Mouse (Mus musculus): ENCODE data around the gene Slc4a4. TPM values are rescaled to one million over a fixed set of nuclear protein-coding genes. Genes with fewer than 3 reads are reported as not detected.

Slc4a4 gene
- polyA plus RNA-seq, 1 experiment from 2014 or later, result 2.5 TPM

DNA sequence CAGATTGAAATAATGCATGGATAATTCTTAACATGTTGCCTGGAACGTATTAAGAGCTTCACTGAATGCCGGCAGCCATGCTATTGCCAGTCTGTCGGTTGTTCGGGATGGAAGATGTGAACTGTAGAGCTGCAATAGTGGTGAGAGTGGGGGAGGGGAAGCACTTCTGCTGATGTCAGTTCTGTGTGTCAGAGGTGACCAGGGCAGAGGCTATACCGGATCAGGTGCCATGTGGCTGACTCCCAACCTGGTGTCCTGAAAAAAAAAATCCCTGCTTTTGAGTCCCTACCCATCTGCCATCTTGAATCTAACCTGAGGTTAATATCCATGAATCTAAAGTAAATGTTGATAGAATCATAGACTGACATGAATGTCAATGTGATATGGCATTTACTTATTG lies 39.0 kb downstream of the Slc4a4 start:
- H3K27ac ChIP-seq, result no peak overlapping the region
- 91% methylated on average over 5 of the region's 5 CpGs for WGBS
- no peaks in the 10 kb centered on the region for H3K36me3 ChIP-seq
- no peak overlapping the region for H3K4me3 ChIP-seq
- no peaks in the 10 kb centered on the region for H3K9me3 ChIP-seq
- no peak for DNase-seq (ENCODE audit: low spot score)
- peaks cover 14% of the 10 kb centered on the region for H3K4me1 ChIP-seq (replicated peaks)
- H3K27me3 ChIP-seq (ENCODE audit: insufficient read depth, poor library complexity, severe bottlenecking), result no peaks in the 10 kb centered on the region

DNA sequence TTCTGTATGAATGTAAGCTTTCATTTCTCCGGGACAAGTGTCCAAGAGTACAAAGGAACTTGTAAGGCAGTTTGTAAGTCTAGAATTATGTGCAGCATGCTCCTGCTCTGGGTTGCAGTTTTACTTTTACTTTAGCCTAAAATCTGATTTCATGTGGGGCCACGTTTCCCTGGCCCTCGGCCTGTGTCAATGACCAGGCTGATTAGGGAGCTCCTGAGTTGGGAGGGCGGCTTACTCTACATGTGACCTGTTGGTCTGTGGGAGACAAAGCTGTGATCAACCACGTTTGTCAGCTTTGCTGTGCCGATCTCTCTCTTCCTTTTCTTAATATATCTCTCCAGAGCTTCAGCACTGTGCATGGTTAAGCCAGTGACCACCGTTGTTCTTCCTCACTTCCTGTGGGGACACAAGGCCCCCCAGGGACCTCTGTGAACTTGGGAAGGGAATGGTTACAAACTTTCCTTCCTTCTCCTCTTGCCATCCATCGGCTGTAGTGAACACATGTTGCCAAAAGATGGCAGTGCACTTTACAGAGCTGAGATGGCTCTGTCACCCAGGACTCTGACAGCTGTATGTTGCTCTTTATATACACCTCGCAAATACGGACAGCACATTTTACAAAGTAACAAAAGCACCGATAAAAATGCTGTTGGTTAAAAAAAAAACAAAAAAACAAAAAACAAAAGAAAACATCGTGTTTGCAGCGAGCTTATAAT lies 41.7 kb downstream of the Slc4a4 start:
- no peaks in the 10 kb centered on the region for H3K9me3 ChIP-seq
- no peak overlapping the region for H3K27ac ChIP-seq
- 63% methylated on average over 13 of the region's 13 CpGs for WGBS
- H3K4me3 ChIP-seq, result no peak overlapping the region
- no peaks in the 10 kb centered on the region for H3K27me3 ChIP-seq (ENCODE audit: insufficient read depth, poor library complexity, severe bottlenecking)
- DNase-seq (ENCODE audit: low spot score), result peak; percentile 20
- no peaks in the 10 kb centered on the region for H3K36me3 ChIP-seq
- H3K4me1 ChIP-seq (replicated peaks), result peaks cover 20% of the 10 kb centered on the region

DNA sequence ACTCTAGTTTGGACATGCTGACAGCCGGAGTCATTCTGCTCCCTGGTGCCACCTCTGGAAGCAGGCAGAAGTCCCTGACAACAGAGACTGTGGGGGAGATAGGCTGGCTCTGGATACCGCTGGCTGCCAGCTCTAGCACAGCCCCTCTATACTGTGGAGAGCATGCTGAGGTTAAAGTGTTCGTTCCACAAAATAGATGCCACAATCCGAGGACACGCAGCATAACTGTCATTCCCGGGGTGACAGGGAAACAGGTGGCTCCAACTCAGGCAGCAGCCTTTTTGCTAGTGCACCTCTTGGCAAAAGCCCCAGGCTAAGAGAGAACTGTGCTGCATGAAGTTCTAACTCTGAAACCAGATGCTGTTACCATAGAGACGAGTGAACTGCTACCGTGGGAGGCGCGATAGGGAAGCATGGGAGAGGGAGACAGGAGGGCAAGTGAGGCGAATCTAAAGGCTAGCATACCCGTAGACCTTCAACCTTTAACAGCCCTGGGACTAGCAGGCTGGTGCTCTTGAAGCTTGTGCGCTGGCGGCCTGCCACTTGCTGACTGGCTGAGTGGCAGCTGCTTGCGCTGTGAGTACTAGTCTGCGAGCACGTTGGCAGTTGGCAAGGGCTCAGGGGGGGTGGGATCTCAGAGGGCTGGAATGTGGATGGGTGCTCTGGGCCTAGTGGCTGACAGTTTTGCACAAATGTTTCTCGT lies 42.9 kb downstream of the Slc4a4 start:
- H3K4me3 ChIP-seq, result no peak overlapping the region
- H3K27me3 ChIP-seq (ENCODE audit: insufficient read depth, poor library complexity, severe bottlenecking), result no peaks in the 10 kb centered on the region
- peak; percentile 33 for DNase-seq (ENCODE audit: low spot score)
- peaks cover 30% of the 10 kb centered on the region for H3K4me1 ChIP-seq (replicated peaks)
- WGBS, result 47% methylated on average over 18 of the region's 18 CpGs
- H3K36me3 ChIP-seq, result no peaks in the 10 kb centered on the region
- H3K9me3 ChIP-seq, result no peaks in the 10 kb centered on the region
- H3K27ac ChIP-seq, result peak overlapping the region; percentile 59; the same call in 1 of the 2 replicates

DNA sequence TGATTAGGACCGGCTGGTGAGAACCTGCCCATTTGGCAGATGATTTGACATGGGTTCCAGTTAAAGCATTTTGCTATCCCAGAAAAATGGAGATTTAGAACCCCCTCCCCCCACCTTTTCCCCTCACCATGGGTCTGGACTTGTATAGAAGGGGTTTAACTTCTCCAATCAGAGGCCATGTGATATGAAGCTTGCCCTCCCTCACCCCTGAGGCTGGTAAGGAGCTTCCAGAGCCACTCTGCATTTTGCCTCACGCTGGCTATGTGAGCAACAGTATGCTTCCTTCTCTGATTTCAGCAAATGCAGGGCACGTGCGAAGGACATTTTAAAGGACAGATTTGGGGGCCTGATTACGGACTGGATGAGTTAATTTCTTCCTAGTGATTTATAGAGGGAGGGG lies 43.5 kb downstream of the Slc4a4 start:
- no peak overlapping the region for H3K4me3 ChIP-seq
- H3K4me1 ChIP-seq (replicated peaks), result peaks cover 30% of the 10 kb centered on the region
- H3K27me3 ChIP-seq (ENCODE audit: insufficient read depth, poor library complexity, severe bottlenecking), result no peaks in the 10 kb centered on the region
- H3K27ac ChIP-seq, result peak overlapping the region; percentile 59; the same call in 1 of the 2 replicates
- H3K36me3 ChIP-seq, result no peaks in the 10 kb centered on the region
- no peak for DNase-seq (ENCODE audit: low spot score)
- 77% methylated on average over 5 of the region's 5 CpGs for WGBS
- no peaks in the 10 kb centered on the region for H3K9me3 ChIP-seq

DNA sequence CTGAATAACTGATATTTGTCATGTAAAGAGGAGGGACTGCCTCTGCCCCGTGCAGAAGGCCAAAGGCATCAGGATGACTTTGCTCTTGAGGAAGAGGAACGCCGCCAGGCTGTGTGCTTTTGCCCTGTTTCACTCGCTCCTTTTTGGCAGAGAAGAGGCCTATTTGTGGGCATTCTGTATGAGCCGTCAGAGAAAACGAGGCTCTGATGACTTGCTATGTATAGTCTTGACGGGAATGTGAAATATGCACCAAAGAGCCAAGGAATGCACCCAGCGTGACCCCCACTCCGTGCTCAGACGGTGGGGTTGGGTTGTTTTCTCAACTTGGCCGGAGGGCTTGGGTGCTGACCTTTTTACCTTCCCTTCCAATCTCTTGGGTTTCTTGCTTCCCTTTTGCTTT lies 44.0 kb downstream of the Slc4a4 start:
- DNase-seq (ENCODE audit: low spot score), result peak; percentile 6
- 70% methylated on average over 11 of the region's 11 CpGs for WGBS
- Histone ChIP-seq H3K36me3 (no peaks in the 10 kb centered on the region), H3K4me3 (no peak overlapping the region), H3K9me3 (no peaks in the 10 kb centered on the region), H3K27ac (no peak overlapping the region), H3K27me3 (ENCODE audit: insufficient read depth, poor library complexity, severe bottlenecking) (no peaks in the 10 kb centered on the region), H3K4me1 (replicated peaks) (peaks cover 30% of the 10 kb centered on the region)

DNA sequence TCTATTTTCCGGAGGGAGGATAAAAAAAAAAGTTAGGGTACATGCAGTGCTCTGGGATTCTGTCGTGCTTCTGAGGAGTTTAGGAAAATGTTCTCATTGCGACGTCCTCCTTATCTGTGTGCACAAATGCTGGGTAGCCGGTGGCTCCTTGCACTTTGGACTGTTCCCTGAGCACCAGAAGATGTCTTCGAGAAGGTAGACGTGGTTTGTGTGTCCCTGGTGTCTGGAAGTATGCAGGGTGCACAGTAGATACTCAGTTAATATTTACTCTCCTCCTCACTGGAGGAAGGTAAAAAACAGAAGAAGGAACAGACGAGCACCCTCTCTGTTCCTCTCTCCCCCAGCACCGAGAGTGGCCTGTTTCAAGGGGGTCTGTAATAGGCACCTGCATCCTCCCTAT lies 44.6 kb downstream of the Slc4a4 start:
- 89% methylated on average over 9 of the region's 9 CpGs for WGBS
- no peak for DNase-seq (ENCODE audit: low spot score)
- Histone ChIP-seq H3K36me3 (no peaks in the 10 kb centered on the region), H3K9me3 (no peaks in the 10 kb centered on the region), H3K27me3 (ENCODE audit: insufficient read depth, poor library complexity, severe bottlenecking) (no peaks in the 10 kb centered on the region), H3K27ac (no peak overlapping the region), H3K4me1 (replicated peaks) (peaks cover 30% of the 10 kb centered on the region), H3K4me3 (no peak overlapping the region)

DNA sequence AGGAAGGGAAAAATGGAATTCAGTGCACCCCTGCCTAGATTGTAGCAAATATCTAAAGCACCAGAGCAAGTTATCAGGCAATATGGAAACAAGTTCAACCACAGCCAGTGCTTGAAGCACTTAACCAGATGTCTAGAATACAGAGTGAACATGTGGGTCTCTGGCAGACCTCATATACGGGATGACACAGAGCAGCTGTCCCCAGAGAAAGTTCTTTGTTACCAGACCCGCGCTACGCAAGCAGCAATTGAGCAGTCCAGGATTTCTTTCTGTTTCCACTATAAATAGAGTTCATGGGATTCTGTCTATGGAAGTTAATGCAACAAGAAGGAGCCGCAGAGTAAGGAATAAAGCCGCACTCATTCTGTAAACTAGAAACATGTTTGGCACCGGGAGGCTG lies 46.8 kb downstream of the Slc4a4 start:
- Histone ChIP-seq H3K4me3 (no peak overlapping the region), H3K36me3 (no peaks in the 10 kb centered on the region), H3K27ac (no peak overlapping the region), H3K9me3 (no peaks in the 10 kb centered on the region), H3K27me3 (ENCODE audit: insufficient read depth, poor library complexity, severe bottlenecking) (no peaks in the 10 kb centered on the region), H3K4me1 (replicated peaks) (peaks cover 30% of the 10 kb centered on the region)
- DNase-seq (ENCODE audit: low spot score), result no peak
- 77% methylated on average over 7 of the region's 7 CpGs for WGBS

DNA sequence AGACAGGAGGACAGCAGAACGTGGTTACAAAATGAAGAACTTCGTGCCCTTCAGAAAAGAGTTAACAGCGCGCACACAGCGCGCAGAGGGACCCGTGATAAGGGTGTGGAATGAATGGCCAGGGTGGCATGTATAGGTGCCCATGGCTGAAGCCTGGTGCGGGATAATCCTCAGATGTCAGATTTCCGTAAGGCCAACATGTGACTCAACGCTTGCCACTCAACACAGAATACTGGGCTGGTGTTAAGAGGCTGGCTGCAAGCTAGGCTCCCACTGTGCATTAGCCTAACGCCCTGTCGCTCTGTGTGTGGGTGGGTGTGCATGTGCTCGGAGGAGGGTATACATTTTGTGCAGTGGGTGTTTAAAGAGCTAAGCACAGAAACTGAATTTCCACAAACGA lies 47.3 kb downstream of the Slc4a4 start:
- Histone ChIP-seq H3K4me1 (replicated peaks) (peaks cover 30% of the 10 kb centered on the region), H3K27me3 (ENCODE audit: insufficient read depth, poor library complexity, severe bottlenecking) (no peaks in the 10 kb centered on the region), H3K36me3 (no peaks in the 10 kb centered on the region), H3K4me3 (no peak overlapping the region), H3K27ac (no peak overlapping the region), H3K9me3 (no peaks in the 10 kb centered on the region)
- 76% methylated on average over 14 of the region's 14 CpGs for WGBS
- DNase-seq (ENCODE audit: low spot score), result no peak

DNA sequence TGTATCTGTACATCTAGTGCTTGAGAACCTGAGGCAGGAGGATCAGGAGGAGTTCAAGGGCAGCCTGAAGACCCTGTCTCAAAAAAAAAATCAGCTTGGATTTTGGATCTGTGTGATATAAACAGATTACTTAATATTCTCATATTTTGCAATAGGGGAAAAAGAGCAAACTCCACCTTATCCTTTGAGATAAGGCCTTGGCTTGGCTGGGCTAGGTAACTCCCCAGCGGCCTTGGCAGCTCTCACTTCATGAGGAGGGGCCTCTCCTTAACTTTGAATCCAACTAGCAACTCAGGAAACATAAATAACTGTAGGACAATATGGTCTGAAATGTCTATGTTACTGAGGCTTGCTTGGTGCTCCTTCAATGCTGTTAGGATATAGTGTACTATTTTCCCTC lies 51.6 kb downstream of the Slc4a4 start:
- no peaks in the 10 kb centered on the region for H3K36me3 ChIP-seq
- H3K27ac ChIP-seq, result no peak overlapping the region
- peaks cover 12% of the 10 kb centered on the region for H3K4me1 ChIP-seq (replicated peaks)
- H3K27me3 ChIP-seq (ENCODE audit: insufficient read depth, poor library complexity, severe bottlenecking), result no peaks in the 10 kb centered on the region
- WGBS, result 97% methylated on average over 1 of the region's 1 CpGs
- no peak overlapping the region for H3K4me3 ChIP-seq
- no peak for DNase-seq (ENCODE audit: low spot score)
- no peaks in the 10 kb centered on the region for H3K9me3 ChIP-seq

DNA sequence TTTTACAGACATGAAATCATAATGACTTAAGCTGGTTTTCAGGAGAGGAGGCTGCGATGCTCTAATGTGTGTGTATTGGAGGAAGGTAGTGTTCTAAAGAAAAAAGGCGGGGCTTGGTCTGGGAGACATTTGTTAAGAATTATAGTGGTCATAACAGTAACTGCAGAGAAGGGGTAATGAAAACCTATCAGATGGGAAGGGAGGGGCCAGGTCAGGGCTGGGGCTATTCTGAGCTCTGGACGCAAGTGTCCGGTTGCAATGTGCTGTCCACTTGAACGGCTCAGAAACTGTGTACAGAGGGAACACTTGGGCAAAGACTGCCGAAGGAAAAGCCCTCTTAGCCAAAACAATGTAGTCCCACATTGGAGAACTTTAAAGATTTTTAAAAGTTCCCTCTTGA lies 52.5 kb downstream of the Slc4a4 start:
- peak; percentile 4 for DNase-seq (ENCODE audit: low spot score)
- Histone ChIP-seq H3K27ac (no peak overlapping the region), H3K36me3 (no peaks in the 10 kb centered on the region), H3K4me1 (replicated peaks) (0 out of 2 replicates have a peak, but pooled peaks cover 3% of the 10 kb centered on the region), H3K9me3 (no peaks in the 10 kb centered on the region), H3K27me3 (ENCODE audit: insufficient read depth, poor library complexity, severe bottlenecking) (no peaks in the 10 kb centered on the region), H3K4me3 (no peak overlapping the region)
- WGBS, result 67% methylated on average over 6 of the region's 6 CpGs

DNA sequence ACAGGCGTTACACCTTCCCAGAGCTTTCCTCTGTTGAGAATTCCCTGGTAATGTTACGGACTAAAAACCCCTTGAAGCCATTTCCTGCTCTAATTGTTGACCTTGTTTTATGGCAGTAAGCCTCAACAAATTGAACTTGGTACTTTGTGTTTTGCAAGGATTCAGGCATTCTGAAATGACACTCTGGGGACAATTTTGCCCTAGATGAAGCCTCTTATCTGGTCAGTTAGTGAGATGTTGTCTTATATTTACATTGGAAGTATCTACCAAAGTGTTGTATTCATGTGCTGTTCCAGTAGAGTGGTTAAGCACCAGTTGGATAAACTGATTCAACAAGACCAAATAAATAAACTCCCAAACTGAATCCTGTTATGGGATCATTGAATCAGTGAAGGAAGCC lies 53.2 kb downstream of the Slc4a4 start:
- WGBS, result 78% methylated on average over 2 of the region's 2 CpGs
- DNase-seq (ENCODE audit: low spot score), result no peak

DNA sequence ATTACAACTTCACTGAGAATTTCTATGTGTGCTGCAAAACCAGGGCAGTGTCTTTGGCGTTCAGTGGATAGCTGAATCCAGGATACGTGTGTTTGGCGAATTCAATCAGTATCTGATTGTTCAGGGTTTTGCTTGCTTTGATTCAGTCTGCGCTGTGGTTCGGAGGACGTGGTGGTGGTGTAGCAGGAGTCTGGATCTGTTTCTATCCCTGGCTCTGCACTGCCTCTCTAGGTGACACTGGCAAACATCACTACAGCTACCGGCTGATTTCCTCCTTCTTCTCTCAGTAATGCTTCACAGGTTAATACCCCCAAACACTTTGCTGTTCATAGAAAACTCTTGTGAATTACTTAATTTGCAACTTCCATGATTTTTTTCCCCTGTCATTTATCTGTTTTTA lies 55.3 kb downstream of the Slc4a4 start:
- no peak overlapping the region for H3K4me3 ChIP-seq
- H3K36me3 ChIP-seq, result no peaks in the 10 kb centered on the region
- no peak for DNase-seq (ENCODE audit: low spot score)
- H3K9me3 ChIP-seq, result no peaks in the 10 kb centered on the region
- 92% methylated on average over 7 of the region's 7 CpGs for WGBS
- H3K27ac ChIP-seq, result no peak overlapping the region
- no peaks in the 10 kb centered on the region for H3K27me3 ChIP-seq (ENCODE audit: insufficient read depth, poor library complexity, severe bottlenecking)
- H3K4me1 ChIP-seq (replicated peaks), result no peaks in the 10 kb centered on the region

More for the DNA sequence above, 53.2 kb downstream of the Slc4a4 start:
- Histone ChIP-seq H3K9me3 (no peaks in the 10 kb centered on the region), H3K4me1 (replicated peaks) (no peaks in the 10 kb centered on the region), H3K27me3 (ENCODE audit: insufficient read depth, poor library complexity, severe bottlenecking) (no peaks in the 10 kb centered on the region), H3K27ac (no peak overlapping the region), H3K36me3 (no peaks in the 10 kb centered on the region), H3K4me3 (no peak overlapping the region)

DNA sequence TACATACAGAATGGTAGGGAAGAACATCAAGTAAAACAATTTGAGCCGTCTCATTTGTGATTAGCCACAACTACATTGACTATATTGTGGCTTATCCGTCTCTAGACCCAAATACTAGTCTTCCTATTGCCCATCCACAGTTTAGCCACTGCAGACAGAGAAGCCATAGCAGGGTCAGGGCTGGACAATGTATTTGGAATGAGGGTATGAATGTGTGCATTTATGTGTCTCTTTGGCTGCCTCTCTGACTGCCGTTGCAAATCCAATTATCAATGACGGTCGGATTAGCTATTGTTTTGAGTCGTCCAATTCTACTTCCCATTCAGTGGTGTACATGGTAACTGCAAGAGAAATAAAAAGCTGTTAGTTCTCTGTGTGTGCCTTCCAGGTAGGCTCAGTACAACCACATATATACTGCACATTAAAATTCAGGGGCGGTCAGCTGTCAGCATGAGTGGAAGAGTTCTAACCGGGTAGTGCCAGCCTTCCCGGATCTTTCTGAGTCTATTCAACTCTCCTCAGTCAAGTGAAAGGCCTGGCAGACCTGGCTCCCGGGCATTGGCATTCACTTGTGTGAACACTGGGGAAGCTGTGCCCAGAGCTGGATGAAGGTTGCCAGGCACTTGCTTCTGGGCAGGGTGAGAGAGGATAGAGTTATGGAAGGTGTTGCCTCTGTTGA lies 59.2 kb downstream of the Slc4a4 start:
- Histone ChIP-seq H3K4me3 (no peak overlapping the region), H3K27me3 (ENCODE audit: insufficient read depth, poor library complexity, severe bottlenecking) (no peaks in the 10 kb centered on the region), H3K4me1 (replicated peaks) (no peaks in the 10 kb centered on the region), H3K9me3 (no peaks in the 10 kb centered on the region), H3K27ac (no peak overlapping the region), H3K36me3 (no peaks in the 10 kb centered on the region)
- 74% methylated on average over 10 of the region's 10 CpGs for WGBS
- DNase-seq (ENCODE audit: low spot score), result no peak

Measured in hindbrain, embryonic 10.5 days (tissue).